Mouse (Mus musculus): Measurements from ENCODE around the gene Abcf3.
A peak's percentile ranks its signal among the peaks of the same experiment; 100 is the strongest.

The Abcf3 gene

GRCm38 (mm10) chr16:20548096-20548948 is at the start of gene Abcf3:
Abcf3 (plus strand) TSS chr16:20548577.
- peak; percentile 99 for DNase-seq

GRCm38 (mm10) chr16:20498677-20499475 is 49.5 kb upstream of the Abcf3 start, which contains the start of gene Eif2b5:
Eif2b5 (plus strand) TSS chr16:20498817.
- DNase-seq, result peak; percentile 92

GRCm38 (mm10) chr16:20506000-20506399 is 42.4 kb upstream of the Abcf3 start:
- no peak for DNase-seq

- peak; percentile 48 for DNase-seq
Measured at GRCm38 (mm10) chr16:20509349-20509748, 39.0 kb upstream of the Abcf3 start.

- DNase-seq, result no peak
Measured at GRCm38 (mm10) chr16:20511277-20511847, 37.0 kb upstream of the Abcf3 start.

- no peak for DNase-seq
Measured at GRCm38 (mm10) chr16:20516032-20516431, 32.3 kb upstream of the Abcf3 start.

GRCm38 (mm10) chr16:20516726-20517201 is 31.6 kb upstream of the Abcf3 start, which contains the start of gene Dvl3:
Dvl3 (plus strand) TSS chr16:20516982.
- DNase-seq, result peak; percentile 94

- DNase-seq, result peak; percentile 51
Measured at GRCm38 (mm10) chr16:20517216-20517615, 31.2 kb upstream of the Abcf3 start.

GRCm38 (mm10) chr16:20517701-20518374 is 30.5 kb upstream of the Abcf3 start:
- DNase-seq, result peak; percentile 40

- DNase-seq, result no peak
Measured at GRCm38 (mm10) chr16:20523886-20524285, 24.5 kb upstream of the Abcf3 start.

- peak; percentile 46 for DNase-seq
Measured at GRCm38 (mm10) chr16:20528779-20529178, 19.6 kb upstream of the Abcf3 start.

GRCm38 (mm10) chr16:20529375-20529774 is 19.0 kb upstream of the Abcf3 start:
- DNase-seq, result no peak

GRCm38 (mm10) chr16:20530941-20531340 is 17.4 kb upstream of the Abcf3 start:
- no peak for DNase-seq

GRCm38 (mm10) chr16:20534617-20535295 is 13.6 kb upstream of the Abcf3 start:
- DNase-seq, result no peak

- peak; percentile 98 for DNase-seq
Measured at GRCm38 (mm10) chr16:20535296-20536080, 12.9 kb upstream of the Abcf3 start, which contains the start of gene Ap2m1. Ap2m1 (plus strand) TSS chr16:20535478.

- no peak for DNase-seq
Measured at GRCm38 (mm10) chr16:20536081-20536665, 12.2 kb upstream of the Abcf3 start.

GRCm38 (mm10) chr16:20537071-20537471 is 11.3 kb upstream of the Abcf3 start:
- peak; percentile 61 for DNase-seq

GRCm38 (mm10) chr16:20537601-20538320 is 10.6 kb upstream of the Abcf3 start:
- DNase-seq, result peak; percentile 29

GRCm38 (mm10) chr16:20539649-20540048 is 8.7 kb upstream of the Abcf3 start:
- DNase-seq, result no peak

GRCm38 (mm10) chr16:20540438-20540837 is 7.9 kb upstream of the Abcf3 start:
- DNase-seq, result no peak

Measured in liver (tissue).